Mouse (Mus musculus): ENCODE measurements around the gene Bmp2k.

Gene Bmp2k

GRCm38 (mm10) chr5:96997310-96997801 lies at the start of gene Bmp2k:
Gene Bmp2k (plus strand): TSS chr5:96997689.
- peak; percentile 92 for DNase-seq

GRCm38 (mm10) chr5:96948856-96949527 lies 48.5 kb upstream of the Bmp2k start:
- DNase-seq: peak; percentile 16

GRCm38 (mm10) chr5:96949839-96950666 lies 47.4 kb upstream of the Bmp2k start:
- DNase-seq: peak; percentile 50

- no peak for DNase-seq
Observed at GRCm38 (mm10) chr5:96950667-96951492, 46.6 kb upstream of the Bmp2k start.

- no peak for DNase-seq
Observed at GRCm38 (mm10) chr5:96951493-96952105, 45.9 kb upstream of the Bmp2k start.

- no peak for DNase-seq
Observed at GRCm38 (mm10) chr5:96954040-96954439, 43.4 kb upstream of the Bmp2k start.

DNA sequence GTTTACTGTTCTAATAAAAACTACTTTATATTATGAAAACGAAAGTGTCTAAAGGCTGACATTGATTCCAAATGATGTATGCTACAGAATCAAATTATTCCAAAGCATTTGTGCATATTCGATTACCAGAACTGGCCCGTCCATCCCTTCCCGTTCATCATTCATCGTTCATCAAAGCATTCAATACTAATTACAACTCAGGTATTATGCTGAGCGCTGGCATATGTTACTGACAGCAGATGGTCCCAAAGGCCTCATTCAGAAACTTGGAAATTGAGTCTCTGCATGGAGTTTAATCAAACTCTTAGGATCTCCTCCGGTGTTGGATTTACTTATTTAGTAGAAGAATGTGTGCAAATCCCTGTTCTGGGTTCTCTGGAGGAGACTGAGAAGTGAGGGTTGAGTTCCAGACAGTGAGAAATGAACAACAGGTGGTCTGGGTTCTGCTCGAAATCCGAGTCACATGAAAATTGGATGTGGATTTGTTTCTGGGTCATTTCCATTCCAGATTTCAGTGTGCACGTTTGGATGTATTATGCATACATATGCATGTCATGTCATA lies 42.9 kb upstream of the Bmp2k start:
- no peak for DNase-seq

DNA sequence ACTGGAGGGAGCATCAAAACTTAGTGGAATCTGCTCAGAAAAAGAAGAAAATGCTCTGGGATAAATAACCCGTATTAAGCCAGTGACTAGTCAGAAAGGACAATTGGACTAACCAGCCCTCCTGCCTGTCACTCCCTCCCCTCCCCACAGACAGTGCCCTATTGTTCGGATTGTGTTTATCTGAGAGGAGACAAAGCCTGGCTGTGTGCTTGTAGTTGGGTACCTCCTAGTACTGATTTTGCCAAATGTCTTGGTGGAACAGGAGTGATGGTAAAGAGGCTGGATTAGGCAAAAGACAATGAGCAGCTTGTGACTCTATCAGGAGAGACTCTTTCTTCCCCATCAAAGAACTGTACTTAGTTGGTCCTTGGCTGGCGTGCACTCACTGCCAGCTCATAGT lies 40.6 kb upstream of the Bmp2k start:
- DNase-seq: no peak

DNA sequence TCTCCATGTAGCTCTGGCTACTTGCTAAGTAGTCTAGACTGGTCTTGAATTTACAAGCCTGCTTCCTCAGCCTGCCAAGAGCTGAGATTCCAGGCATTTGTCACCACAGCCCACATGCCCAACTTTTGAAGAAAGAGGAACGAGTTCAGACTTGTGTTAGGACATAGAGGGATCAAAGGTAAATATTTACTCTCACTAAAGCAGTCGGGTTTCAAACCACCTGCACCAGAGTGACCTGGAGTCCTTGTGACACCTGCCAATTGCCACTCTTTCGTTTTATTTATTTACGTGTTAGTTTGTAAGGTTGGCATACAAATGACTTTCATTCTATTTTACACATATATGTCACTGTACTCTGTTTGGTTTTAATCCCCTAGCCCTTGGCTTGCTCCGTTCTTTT lies 36.4 kb upstream of the Bmp2k start:
- DNase-seq: no peak

DNA sequence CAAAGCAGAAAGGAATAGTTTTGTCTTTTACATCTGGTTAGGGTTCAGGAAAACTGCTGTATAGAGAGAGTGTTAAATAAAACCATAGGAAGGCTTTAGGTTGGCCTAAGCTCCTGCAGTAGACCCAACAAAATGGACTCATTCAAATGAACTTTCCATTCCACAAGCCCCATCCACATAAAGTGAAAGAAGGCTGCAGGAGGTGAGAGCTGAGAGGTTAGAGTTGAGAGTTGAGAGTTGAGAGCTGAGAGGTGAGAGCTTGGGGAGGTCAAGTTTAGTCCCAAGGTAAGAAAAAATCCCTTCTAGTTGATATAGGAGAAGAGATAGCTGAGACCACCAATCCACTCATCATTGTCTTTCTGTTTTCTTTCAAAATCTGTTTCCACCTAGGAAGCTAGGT lies 35.6 kb upstream of the Bmp2k start:
- DNase-seq: no peak

GRCm38 (mm10) chr5:96962252-96962933 lies 35.1 kb upstream of the Bmp2k start:
- no peak for DNase-seq

DNA sequence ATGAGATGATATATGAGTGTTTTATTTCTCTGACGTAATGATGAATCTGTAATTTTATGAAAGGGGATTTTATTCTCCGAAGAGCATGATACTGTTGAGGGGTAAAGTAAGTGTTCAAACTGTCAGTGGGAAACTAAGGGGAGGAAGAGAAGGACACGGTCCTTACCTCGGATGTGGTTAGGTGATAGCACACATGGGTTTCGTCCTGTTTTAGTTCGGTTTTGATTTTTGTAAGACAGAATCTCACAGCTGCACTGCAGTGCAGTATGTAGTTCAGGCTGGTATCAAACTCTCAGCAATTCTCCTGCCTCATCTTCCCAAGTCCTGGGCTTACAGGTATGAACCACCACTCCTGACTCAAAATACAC lies 34.6 kb upstream of the Bmp2k start:
- DNase-seq: no peak

DNA sequence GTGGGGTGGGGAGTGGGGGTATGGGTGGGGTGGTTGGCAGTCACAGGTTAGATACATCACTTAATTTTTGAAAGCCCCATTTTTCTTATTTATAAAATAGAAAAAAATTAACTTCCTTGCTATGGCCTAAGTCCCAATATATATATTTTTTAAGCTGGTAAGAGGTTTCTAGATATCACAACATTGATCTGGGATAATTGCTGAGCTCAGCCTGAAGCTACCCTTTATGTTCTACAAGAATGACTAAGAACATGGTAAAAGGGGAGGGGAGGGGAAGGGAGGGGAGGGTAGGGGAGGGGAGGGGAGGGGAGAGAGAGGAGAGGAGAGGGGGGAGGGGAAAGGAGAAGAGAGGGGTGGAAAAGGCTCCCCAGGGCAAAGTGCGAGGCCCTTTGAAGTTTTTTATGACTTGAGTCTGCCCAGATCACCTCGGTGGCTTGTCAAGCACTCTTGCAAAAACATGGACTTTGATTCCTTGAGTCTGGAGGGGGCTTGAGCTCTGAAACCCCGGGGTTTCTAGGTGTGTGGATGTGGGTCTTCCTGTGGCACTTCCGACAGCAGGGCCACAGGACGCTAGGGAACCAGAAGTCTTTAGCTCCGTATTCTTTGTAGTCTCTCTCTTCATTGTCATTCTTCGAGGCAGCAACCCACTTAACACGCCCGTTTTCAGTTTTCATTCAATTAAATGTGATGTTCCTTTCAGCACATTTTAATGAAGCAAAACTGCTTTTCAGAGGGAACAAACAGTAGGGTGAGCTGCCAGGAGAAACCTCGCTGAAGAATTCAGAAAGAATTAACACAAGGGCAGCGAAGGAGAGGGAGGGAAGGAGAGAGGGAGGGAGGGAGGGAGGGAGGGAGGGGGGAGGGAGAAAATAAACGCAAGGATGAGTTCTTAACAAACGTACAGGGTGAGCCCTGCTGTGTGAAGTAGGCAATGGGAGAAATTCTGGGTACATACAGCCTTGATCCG lies 33.1 kb upstream of the Bmp2k start:
- DNase-seq: no peak

- DNase-seq: no peak
Observed at GRCm38 (mm10) chr5:96965029-96965403, 32.5 kb upstream of the Bmp2k start.

DNA sequence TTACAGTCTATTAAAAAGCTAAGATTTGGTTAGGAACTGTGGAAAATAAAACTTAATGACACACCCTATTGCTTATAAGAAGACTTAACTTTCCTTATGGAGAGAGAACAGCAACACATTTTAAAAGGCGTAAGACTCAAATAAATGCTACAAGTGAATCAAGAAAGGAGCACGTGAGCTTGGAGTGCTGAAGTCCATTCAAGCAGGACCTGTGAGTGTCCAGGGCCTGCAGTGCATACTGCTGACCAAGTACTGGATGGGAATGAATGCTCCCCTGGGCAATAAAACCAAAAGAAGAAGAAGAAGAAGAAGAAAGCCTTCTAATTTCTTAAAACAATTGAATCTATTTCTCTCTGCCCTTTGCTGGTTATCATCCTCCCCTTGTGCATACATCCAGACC lies 32.0 kb upstream of the Bmp2k start:
- no peak for DNase-seq

DNA sequence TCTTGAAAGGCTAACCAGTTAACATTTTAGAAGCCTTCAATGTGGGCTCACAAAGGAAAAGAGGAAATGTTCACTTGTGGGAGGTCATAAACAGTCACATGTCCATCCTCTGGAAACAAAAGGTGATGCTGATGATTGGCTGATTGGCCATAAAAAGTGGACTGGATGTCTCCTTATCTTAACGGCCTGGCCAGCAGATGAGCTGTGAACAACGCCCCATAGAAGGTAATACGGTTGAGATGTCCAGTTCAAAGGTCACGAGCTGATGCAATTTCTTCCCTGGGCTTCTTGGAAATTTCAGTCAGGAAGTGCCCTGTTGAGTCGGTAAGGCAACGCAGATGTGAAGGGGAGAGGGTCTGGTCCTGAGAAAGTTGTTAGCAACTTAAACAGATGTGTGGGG lies 28.9 kb upstream of the Bmp2k start:
- peak; percentile 11 for DNase-seq

DNA sequence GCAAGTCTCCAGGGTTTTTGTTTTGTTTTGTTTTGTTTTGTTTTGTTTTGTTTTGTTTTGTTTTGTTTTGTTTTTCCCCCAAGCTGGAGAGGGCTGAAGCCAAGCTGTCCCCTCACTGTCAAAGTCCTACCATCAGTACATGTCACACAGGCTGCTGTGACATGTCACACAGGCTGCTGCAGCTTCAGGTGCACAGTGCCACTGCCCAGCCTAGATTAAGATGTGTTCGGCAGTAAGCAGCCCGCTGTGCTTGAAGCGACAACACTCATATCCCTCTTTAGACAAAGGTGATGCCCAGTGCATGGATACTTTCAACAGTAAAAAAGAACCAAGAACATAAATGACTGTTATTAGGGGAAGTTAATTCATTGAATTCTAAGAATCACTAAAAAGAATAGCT lies 28.5 kb upstream of the Bmp2k start:
- DNase-seq: no peak

- DNase-seq: no peak
Observed at GRCm38 (mm10) chr5:96969705-96970471, 27.6 kb upstream of the Bmp2k start.

DNA sequence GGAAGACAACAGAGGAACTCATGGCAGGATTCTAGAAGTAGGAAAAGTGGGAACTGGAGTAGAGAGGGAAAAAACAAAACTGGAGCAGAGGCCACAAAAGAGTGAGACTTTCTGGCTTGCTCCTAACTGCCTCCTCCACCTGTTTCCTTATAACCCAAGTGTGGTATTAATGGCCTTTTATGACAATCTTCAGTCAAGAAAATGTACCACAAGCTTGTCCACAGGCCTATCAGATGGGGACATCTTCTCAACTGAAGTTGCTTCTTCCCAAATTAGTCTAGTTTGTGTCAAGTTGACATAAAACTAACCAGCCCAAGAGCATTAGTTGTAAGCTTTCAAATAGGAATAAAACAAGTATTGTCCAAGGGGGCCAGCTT lies 27.0 kb upstream of the Bmp2k start:
- DNase-seq: no peak

All from lung, postnatal 36 days (tissue).